Mouse (Mus musculus): Measurements from ENCODE around the gene Cyp4f14.
"Not testable (repeated sequence)": the region's sequence is repeated elsewhere in the genome, so short reads cannot be mapped to it uniquely, and the experiment has no call there.

Cyp4f14 gene

GRCm38 (mm10) chr17:32891239-32892180 is 25.6 kb downstream of the Cyp4f14 start, which contains the start of gene Zfp870:
TSS of gene Zfp870 (minus strand) at chr17:32891642.
- DNase-seq (ENCODE audit: low spot score), result peak; percentile 79

- no peak for DNase-seq (ENCODE audit: low spot score)
Observed at GRCm38 (mm10) chr17:32890852-32891238, 26.3 kb downstream of the Cyp4f14 start.

GRCm38 (mm10) chr17:32889611-32890010 is 27.5 kb downstream of the Cyp4f14 start:
- no peak for DNase-seq (ENCODE audit: low spot score)

- DNase-seq (ENCODE audit: low spot score), result no peak
Observed at GRCm38 (mm10) chr17:32880320-32881218, 36.6 kb downstream of the Cyp4f14 start.

GRCm38 (mm10) chr17:32878773-32879172 is 38.4 kb downstream of the Cyp4f14 start:
- DNase-seq (ENCODE audit: low spot score), result no peak

- DNase-seq (ENCODE audit: low spot score), result no peak
Observed at GRCm38 (mm10) chr17:32877471-32878171, 39.5 kb downstream of the Cyp4f14 start.

GRCm38 (mm10) chr17:32872696-32873095 is 44.4 kb downstream of the Cyp4f14 start:
- no peak for DNase-seq (ENCODE audit: low spot score)

GRCm38 (mm10) chr17:32872091-32872490 is 45.1 kb downstream of the Cyp4f14 start:
- no peak for DNase-seq (ENCODE audit: low spot score)

GRCm38 (mm10) chr17:32871483-32871882 is 45.7 kb downstream of the Cyp4f14 start:
- DNase-seq (ENCODE audit: low spot score), result no peak

- DNase-seq (ENCODE audit: low spot score), result not testable (repeated sequence)
Observed at GRCm38 (mm10) chr17:32867266-32867665, 49.9 kb downstream of the Cyp4f14 start.

GRCm38 (mm10) chr17:32856713-32857112 is 60.4 kb downstream of the Cyp4f14 start:
- DNase-seq (ENCODE audit: low spot score), result not testable (repeated sequence)

All from ovary, adult 18-20 months (tissue).